Mouse (Mus musculus): ENCODE data around the gene Nav2.
A peak's percentile ranks its signal among the peaks of the same experiment; 100 is the strongest.

The Nav2 gene

GRCm38 (mm10) chr7:48891029-48891428 is 17.5 kb upstream of the Nav2 start:
- DNase-seq, result no peak

- no peak for DNase-seq
Observed at GRCm38 (mm10) chr7:48893093-48893492, 15.4 kb upstream of the Nav2 start.

DNA sequence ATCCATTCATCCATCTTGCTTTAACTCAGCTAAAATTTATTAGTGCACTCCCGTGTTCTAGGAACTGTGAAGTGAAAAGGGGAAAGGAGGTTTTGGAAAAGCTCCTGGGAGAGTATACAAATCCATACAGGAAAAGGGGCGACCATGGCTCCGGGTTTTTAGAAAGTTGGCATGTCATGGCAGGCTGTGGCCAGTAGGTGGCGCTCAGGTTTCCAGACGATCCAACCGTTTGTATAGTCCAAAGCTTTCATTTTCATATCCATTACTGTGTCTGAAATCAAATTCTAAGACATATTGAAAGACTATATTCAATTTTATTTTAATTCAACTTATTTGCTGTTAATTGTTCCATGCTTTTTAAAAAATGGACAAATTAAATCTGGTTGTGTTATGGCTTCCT is 14.4 kb upstream of the Nav2 start:
- peak; percentile 46 for DNase-seq

GRCm38 (mm10) chr7:48894763-48895162 is 13.8 kb upstream of the Nav2 start:
- no peak for DNase-seq

GRCm38 (mm10) chr7:48895475-48895874 is 13.0 kb upstream of the Nav2 start:
- DNase-seq, result no peak

DNA sequence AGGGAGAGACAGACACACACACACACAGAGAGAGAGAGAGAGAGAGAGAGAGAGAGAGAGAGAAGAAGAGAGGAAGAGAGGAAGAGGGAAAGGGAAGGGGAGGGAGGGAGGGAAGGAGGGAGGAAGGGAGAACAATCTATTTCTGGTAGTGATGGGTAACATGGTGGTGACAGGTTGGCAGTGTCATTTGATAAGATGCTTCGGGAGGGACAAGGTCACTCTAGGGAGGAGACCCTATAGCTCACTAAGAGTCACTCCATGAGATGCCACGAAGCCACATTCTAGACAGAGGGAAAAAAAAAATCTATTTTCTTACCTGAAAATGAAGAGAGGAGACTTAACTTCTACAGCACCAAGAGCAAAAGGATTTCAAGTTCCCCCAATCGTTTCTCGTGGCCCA is 12.5 kb upstream of the Nav2 start:
- DNase-seq, result no peak

- no peak for DNase-seq
Observed at GRCm38 (mm10) chr7:48897539-48898163, 10.9 kb upstream of the Nav2 start.

GRCm38 (mm10) chr7:48898416-48898815 is 10.1 kb upstream of the Nav2 start:
- no peak for DNase-seq

DNA sequence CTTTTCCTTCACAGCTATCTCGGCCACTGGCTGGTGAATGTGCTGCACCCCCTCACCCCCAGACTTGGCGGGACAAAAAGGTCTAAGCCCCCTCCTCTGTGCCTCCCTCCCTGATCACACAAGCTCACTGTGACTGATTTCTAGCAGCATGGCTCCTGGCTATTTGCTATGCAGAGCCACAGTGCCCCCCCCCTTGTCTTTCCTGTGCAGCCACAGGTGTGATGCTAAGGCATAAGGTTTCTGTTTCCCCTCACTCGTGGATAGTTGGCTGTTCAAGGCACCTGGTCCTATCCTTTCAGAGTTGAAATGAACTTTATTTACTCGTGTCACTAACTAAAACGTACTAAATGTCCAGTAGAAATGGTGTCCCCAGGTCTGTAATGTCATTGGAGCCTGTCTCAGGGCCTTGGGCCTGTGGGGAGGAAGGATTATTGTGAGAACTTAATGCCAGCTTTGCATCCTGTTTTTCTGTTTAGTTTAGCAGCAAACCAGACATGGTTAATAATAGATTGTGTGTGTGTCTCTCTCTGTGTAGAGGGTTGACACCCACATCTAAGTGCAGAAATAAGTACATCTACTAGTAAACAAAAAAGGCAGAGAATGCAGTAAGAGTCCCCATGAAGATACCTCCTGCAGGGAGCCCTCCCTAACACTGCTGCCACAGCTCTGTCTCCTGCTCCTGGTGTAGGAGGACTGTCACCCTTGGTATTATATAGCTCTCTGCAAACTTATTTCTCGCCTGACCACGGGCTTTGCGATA is 7.9 kb upstream of the Nav2 start:
- no peak for DNase-seq

- no peak for DNase-seq
Observed at GRCm38 (mm10) chr7:48902454-48902853, 6.1 kb upstream of the Nav2 start.

DNA sequence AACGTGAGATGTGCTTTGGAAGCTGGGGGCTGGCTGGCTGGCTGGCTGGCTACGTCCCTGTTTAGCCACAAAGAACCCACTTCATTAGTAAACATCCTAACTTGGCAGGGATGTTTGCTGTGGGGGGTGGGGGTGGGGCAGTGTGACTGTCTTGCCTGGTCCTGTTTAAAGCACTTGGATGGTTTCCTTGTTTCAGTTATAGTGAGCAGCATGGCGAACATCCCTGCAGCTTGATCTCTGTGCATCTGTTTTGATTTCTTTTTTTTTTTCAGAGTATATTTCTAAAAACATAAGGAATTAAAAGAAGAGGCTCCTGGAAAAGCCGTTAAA is 791 bp downstream of the Nav2 start:
- DNase-seq, result no peak

DNA sequence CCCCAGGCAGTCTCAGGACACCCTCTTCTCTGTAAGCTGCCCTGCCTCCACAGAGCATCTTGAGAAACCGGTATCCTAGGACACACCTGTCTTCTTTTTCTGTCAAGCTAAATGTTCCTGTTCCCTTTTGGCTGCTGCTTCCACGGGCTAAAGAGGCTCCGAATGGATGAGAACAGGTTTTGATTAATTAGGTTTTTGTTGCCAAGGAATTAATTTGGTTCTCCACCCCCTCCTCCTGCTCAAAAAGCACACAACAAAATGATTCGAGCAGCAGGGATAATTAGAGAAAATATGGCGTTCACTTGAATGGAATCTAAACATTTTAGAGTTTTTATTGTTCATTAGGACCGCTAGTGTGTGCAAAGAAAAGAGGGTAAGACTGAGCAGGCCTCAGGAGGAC is 1.8 kb downstream of the Nav2 start:
- DNase-seq, result no peak

DNA sequence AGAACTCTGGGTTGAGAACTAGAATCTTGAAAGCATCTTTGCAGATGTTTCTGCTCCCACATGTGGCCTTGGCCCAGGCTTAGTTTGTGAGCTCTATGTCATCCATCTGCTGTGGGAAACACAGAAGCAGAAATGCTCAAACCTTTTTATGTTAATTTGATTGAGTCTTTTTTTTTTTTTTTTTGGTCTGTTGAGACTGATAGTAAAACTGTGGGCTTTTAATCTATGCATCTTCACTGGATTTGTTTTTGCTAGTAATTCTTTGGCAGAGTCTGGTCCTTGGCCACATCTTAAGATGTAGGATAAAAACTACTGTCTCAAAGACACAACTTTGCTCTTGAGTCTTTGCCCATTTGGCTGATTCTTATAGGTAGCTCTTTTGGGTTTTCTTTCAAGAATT is 2.6 kb downstream of the Nav2 start:
- no peak for DNase-seq

- DNase-seq, result no peak
Observed at GRCm38 (mm10) chr7:48914630-48915506, 6.4 kb downstream of the Nav2 start.

DNA sequence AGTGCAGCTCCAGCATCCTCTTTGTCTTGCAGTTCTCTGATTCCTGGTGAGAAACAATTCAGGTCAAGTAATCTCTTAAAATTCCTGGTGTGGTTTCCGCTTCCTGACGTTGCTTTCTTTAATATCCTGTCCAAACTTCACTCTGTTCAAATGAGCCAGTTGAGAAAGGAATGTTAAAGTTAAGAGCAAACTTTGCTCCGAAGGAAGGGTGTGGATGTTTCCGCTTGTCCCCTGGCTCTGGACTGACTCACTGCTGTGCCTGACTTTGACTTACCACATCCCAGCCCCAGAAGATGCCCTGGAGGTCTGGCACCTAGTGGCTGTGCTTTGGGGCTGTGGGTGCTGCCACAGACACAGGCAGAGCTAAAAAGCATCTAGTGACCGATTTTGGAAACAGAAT is 8.9 kb downstream of the Nav2 start:
- no peak for DNase-seq

DNA sequence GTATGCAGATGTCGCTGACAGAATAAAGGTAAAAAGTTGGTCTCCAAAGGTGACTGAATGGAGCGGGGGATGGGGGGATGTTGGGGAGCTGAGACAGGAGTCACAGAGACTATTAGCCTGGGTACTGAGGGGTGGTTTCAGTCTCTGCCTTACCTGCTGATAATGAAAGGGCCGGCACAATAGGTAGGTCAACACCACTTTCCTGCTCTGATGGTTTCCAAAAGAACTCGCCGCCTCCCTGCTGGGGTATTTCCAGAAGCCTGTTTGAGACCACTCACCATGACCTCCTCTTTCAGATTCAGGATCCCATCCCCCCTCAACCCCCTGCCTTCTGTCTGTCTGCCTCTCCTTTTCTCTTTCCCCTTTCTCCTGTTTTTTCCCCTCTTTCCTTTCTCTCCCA is 9.5 kb downstream of the Nav2 start:
- no peak for DNase-seq

GRCm38 (mm10) chr7:48918389-48918788 is 9.9 kb downstream of the Nav2 start:
- no peak for DNase-seq

- DNase-seq, result no peak
Observed at GRCm38 (mm10) chr7:48923620-48924019, 15.1 kb downstream of the Nav2 start.

DNA sequence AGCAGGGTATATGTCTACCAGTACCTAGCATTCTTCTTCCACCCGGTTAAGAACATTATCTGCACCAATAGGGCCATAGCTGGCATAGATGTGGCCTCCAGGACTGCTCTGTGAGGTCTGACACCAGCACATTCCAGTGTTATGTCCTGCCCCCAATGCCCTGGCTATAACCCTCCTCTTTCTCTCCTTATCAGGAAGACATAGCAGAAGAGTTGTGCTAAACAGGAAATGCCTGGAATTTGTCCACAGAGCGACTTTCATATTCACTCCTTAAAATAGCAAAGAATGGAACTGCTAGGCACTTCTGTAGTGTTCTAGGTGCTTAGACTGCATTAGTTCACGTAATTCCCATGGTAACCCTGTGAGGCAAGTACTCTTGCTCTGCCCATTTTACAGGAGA is 16.7 kb downstream of the Nav2 start:
- DNase-seq, result no peak

DNA sequence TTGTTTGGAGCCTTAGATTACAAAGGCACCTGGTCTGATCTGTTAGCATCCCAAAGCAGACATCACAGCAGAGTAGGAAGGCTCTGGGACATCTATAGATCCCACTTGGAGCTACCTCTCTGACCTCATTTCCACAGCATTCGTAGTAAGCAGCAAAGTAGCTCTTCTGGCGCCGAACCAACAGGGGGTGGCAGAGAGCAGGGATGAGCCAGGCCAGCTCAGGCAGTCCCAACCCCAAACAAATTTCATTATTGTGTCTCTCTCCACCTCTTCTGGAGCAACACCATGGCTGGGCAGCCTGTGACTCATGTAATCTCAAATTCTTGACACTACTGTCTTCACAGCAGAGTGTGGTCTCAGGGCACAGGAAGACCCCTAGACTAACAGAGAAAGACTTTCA is 19.8 kb downstream of the Nav2 start:
- peak; percentile 68 for DNase-seq

DNA sequence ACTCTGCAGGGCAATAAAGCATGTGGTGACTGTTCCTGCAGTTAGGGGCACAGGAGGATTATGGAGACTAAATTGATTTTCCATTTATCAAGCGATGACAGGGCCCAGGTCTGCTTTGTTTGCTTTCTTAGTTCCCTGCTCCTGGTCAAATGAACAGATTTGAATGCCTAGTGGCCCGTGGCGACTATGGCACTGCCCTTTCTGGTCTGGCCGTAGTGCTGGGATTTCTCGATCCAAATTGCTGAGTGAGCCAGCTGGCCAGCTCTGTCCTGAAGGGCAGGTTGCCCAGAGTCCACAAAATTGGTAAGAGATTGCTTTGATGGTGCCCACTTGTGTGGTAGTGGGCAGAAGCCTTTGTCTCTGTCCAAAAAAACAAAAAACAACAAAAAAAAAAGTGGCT is 21.9 kb downstream of the Nav2 start:
- peak; percentile 91 for DNase-seq

- DNase-seq, result peak; percentile 82
Observed at GRCm38 (mm10) chr7:48932138-48932537, 23.6 kb downstream of the Nav2 start.

- no peak for DNase-seq
Observed at GRCm38 (mm10) chr7:48934816-48935215, 26.3 kb downstream of the Nav2 start.

- DNase-seq, result no peak
Observed at GRCm38 (mm10) chr7:48937562-48937961, 29.0 kb downstream of the Nav2 start.

Measured in cerebellum, adult 11-12 months (tissue).